Mouse (Mus musculus): ENCODE results near the gene Lrch1.

DNA sequence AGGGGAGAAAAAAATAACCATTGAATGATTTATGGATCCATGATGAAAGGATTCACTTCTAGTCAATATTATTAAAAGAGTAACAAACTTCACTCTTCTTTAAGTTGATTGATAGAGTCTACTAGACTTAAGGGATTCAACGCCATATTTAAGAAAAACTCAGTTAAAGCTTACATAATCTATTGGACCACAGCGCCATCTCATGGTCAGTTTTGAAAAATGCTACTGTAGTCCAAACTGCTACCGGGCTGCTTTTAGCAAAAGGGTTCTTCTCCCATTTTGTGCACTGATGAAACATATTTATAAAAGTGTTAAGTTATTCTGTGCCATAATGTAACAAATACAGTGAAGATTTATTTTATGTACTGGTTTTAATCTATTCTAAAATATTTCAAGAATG lies 238.6 kb downstream of the Lrch1 start:
- peak; percentile 11; the same call in 1 of the 2 replicates for TF ChIP-seq CTCF (conservative IDR thresholded peaks at IDR 0.05; ENCODE audit: insufficient read depth, insufficient read length, low read depth, low read length)
- TF ChIP-seq POLR2A (IDR thresholded peaks at IDR 0.05; ENCODE audit: low read depth, low read length), result no peak
